Mouse (Mus musculus) activated CD4-positive, CD25-positive, alpha-beta regulatory T cell, adult 4 months (primary cell): ENCODE results near the gene Tomm22. TPM values are rescaled to one million over a fixed set of nuclear protein-coding genes. Genes with fewer than 3 reads are reported as not detected.

Experiments
- polyA plus RNA-seq, 2 experiments: library from polyadenylated mRNA; unstranded; fragments of 100-300 nt; shearing (Covaris generic); gene quantifications; one replicate each; pipeline ENCODE4 v1.2.1; 2017

Gene Tomm22
- polyA plus RNA-seq, 2 experiments from 2014 or later = 217 to 224 TPM

Other genes starting within 250 kb of the Tomm22 start
- gene Csnk1e, start 215.3 kb upstream of the Tomm22 start, polyA plus RNA-seq = 1 to 10 TPM; 5.5 to 5.6 TPM
- not detected for gene Kcnj4, start 165.6 kb upstream of the Tomm22 start, polyA plus RNA-seq
- under 1 TPM in 1 of 2 experiments, not detected in 1; 0.69 TPM for gene Kdelr3, start 154.4 kb upstream of the Tomm22 start, polyA plus RNA-seq
- gene Ddx17, start 124.1 kb upstream of the Tomm22 start, polyA plus RNA-seq = 10 to 100 TPM; 28.3 to 33.9 TPM
- gene Dmc1, start 65.8 kb upstream of the Tomm22 start, polyA plus RNA-seq = not detected
- gene Fam227a, start 11.9 kb upstream of the Tomm22 start, polyA plus RNA-seq = under 1 TPM in 1 of 2 experiments, not detected in 1; 0.26 TPM
- 10 to 100 TPM; 16.2 to 17.6 TPM for gene Cby1, start 11.7 kb upstream of the Tomm22 start, polyA plus RNA-seq
- 1 to 10 TPM; 2.9 to 3.6 TPM for gene Josd1, start 17.1 kb downstream of the Tomm22 start, polyA plus RNA-seq
- gene Gtpbp1, start 20.0 kb downstream of the Tomm22 start, polyA plus RNA-seq = 10 to 100 TPM; 21.2 to 24.9 TPM
- 10 to 100 TPM; 12.7 to 14.3 TPM for gene Sun2, start 71.7 kb downstream of the Tomm22 start, polyA plus RNA-seq
- gene Dnal4, start 107.0 kb downstream of the Tomm22 start, polyA plus RNA-seq = 1 to 10 TPM; 5.3 to 6.9 TPM
- gene Nptxr, start 133.9 kb downstream of the Tomm22 start, polyA plus RNA-seq = under 1 TPM; 0.09 to 0.11 TPM
- gene Npcd, start 163.4 kb downstream of the Tomm22 start, polyA plus RNA-seq = not detected
- gene Cbx6, start 163.8 kb downstream of the Tomm22 start, polyA plus RNA-seq = 10 to 100 TPM in 1 of 2 experiments, 1 to 10 TPM in 1; 8.4 to 15.1 TPM
- gene Apobec3, start 220.8 kb downstream of the Tomm22 start, polyA plus RNA-seq = 100 to 1,000 TPM; 505 to 519 TPM